Mouse (Mus musculus) midbrain, embryonic 16.5 days (tissue): ENCODE measurements around the gene Wnk4. TPM values are rescaled to one million over a fixed set of nuclear protein-coding genes. Genes with fewer than 3 reads are reported as not detected.
A peak's percentile ranks its signal among the peaks of the same experiment; 100 is the strongest.

Source experiments
- ATAC-seq: fragments of 200-750 bp; cut with Nextera tagmentation; 2 replicates; pipeline ENCODE4 v1.8.0; 2017; ENCODE audit warnings: moderate TSS enrichment
- H3K27ac ChIP-seq: fragments of 300-500 bp; sonication (generic); 2 replicates; pipeline ENCODE4 v1.5.1; 2014; ENCODE audit warnings: mild to moderate bottlenecking, low read length, mixed read lengths
- H3K27me3 ChIP-seq: fragments of 300-500 bp; sonication (generic); 2 replicates; pipeline ENCODE4 v1.6.1; 2014; ENCODE audit warnings: low read depth, low read length, mixed read lengths; ENCODE audit not compliant: control insufficient read depth, insufficient read depth
- H3K36me3 ChIP-seq: fragments of 300-500 bp; sonication (generic); 2 replicates; pipeline ENCODE4 v1.6.1; 2014; ENCODE audit warnings: mild to moderate bottlenecking, low read length, moderate library complexity, mixed read lengths; ENCODE audit not compliant: control insufficient read depth, insufficient read depth
- H3K4me1 ChIP-seq: fragments of 300-500 bp; sonication (generic); 2 replicates; pipeline ENCODE4 v1.6.1; 2014; ENCODE audit warnings: mild to moderate bottlenecking, low read length, mixed read lengths; ENCODE audit not compliant: control insufficient read depth, insufficient read depth
- H3K4me2 ChIP-seq: fragments of 300-500 bp; sonication (generic); 2 replicates; pipeline ENCODE4 v1.6.1; 2014; ENCODE audit warnings: mild to moderate bottlenecking, low read length, mixed read lengths
- H3K4me3 ChIP-seq: fragments of 300-500 bp; sonication (generic); 2 replicates; pipeline ENCODE4 v1.5.1; 2014; ENCODE audit warnings: low read depth, mild to moderate bottlenecking, low read length, moderate library complexity, mixed read lengths
- H3K9ac ChIP-seq: fragments of 300-500 bp; sonication (generic); 2 replicates; pipeline ENCODE4 v1.6.1; 2014; ENCODE audit warnings: low read depth, low read length, mixed read lengths
- H3K9me3 ChIP-seq: fragments of 300-500 bp; sonication (generic); replicated peaks from 2 replicates; pipeline ENCODE4 v1.6.1; 2014; ENCODE audit warnings: mild to moderate bottlenecking, low read length, mixed read lengths; ENCODE audit not compliant: control insufficient read depth, poor library complexity, severe bottlenecking
- whole genome bisulfite sequencing: fragments of 180-500 bp; shearing (Covaris S2); extraction: QIAGEN DNeasy Blood & Tissue Kit; methylation state at CpG from one replicate; pipeline ENCODE4 v1.1.7; 2014; 5-methylcytosine and 5-hydroxymethylcytosine counted together
- polyA plus RNA-seq: library from polyadenylated mRNA; unstranded; fragments of >200 nt; fragmentation: Nextera tagmentation; extraction: Ambion mirVana; gene quantifications from 2 replicates; pipeline ENCODE4 v1.2.1, GENCODE M21; 2015

Wnk4 gene
- polyA plus RNA-seq, 1 experiment from 2014 or later = 7.4 TPM

- no peaks in the 10 kb centered on the region for H3K9me3 ChIP-seq
- 79% methylated on average over 12 of the region's 12 CpGs for WGBS
- peak overlapping the region; percentile 72 for H3K4me2 ChIP-seq
- peaks cover 20% of the 10 kb centered on the region for H3K4me1 ChIP-seq
- peak overlapping the region; percentile 74 for H3K4me3 ChIP-seq
- peak overlapping the region; percentile 81 for H3K9ac ChIP-seq
- no peaks in the 10 kb centered on the region for H3K27me3 ChIP-seq
- no peak for ATAC-seq
- no peaks in the 10 kb centered on the region for H3K36me3 ChIP-seq
- no peak overlapping the region for H3K27ac ChIP-seq
These were observed 17.2 kb downstream of the Wnk4 start for GRCm38 (mm10) chr11:101277381-101278222.

- H3K4me2 ChIP-seq = peak within 1 kb of the TSS; percentile 72
- ATAC-seq = peak; percentile 98
- peak within 1 kb of the TSS; percentile 81 for H3K9ac ChIP-seq
- H3K27me3 ChIP-seq = no peaks in the 10 kb centered on the region
- H3K27ac ChIP-seq = peak within 1 kb of the TSS; percentile 74
- H3K4me1 ChIP-seq = peaks cover 20% of the 10 kb centered on the region
- WGBS = 10% methylated on average over 45 of the region's 45 CpGs
- no peaks in the 10 kb centered on the region for H3K9me3 ChIP-seq
- peak within 1 kb of the TSS; percentile 74 for H3K4me3 ChIP-seq
- H3K36me3 ChIP-seq = no peaks in the 10 kb centered on the region
These were observed 18.1 kb downstream of the Wnk4 start, which contains the start of the genes Cntd1 and Coa3 for GRCm38 (mm10) chr11:101278223-101279192. Gene Cntd1 (plus strand): TSS chr11:101279012. Gene Coa3 (minus strand): TSS chr11:101279114.

GRCm38 (mm10) chr11:101279193-101279569 lies 18.8 kb downstream of the Wnk4 start:
- peak; percentile 27 for ATAC-seq
- H3K36me3 ChIP-seq = no peaks in the 10 kb centered on the region
- peak overlapping the region; percentile 74 for H3K4me3 ChIP-seq
- no peaks in the 10 kb centered on the region for H3K9me3 ChIP-seq
- no peaks in the 10 kb centered on the region for H3K27me3 ChIP-seq
- WGBS = 55% methylated on average over 14 of the region's 14 CpGs
- H3K27ac ChIP-seq = no peak overlapping the region
- peak overlapping the region; percentile 72 for H3K4me2 ChIP-seq
- no peak overlapping the region for H3K9ac ChIP-seq
- peaks cover 20% of the 10 kb centered on the region for H3K4me1 ChIP-seq

GRCm38 (mm10) chr11:101280837-101281236 lies 20.5 kb downstream of the Wnk4 start:
- H3K4me1 ChIP-seq = peaks cover 20% of the 10 kb centered on the region
- H3K4me2 ChIP-seq = no peak overlapping the region
- WGBS = 42% methylated on average over 7 of the region's 7 CpGs
- H3K36me3 ChIP-seq = no peaks in the 10 kb centered on the region
- no peak for ATAC-seq
- H3K27me3 ChIP-seq = no peaks in the 10 kb centered on the region
- H3K4me3 ChIP-seq = no peak overlapping the region
- H3K9me3 ChIP-seq = no peaks in the 10 kb centered on the region
- no peak overlapping the region for H3K9ac ChIP-seq
- H3K27ac ChIP-seq = no peak overlapping the region

GRCm38 (mm10) chr11:101282896-101283295 lies 22.5 kb downstream of the Wnk4 start:
- WGBS = 28% methylated on average over 5 of the region's 5 CpGs
- H3K9ac ChIP-seq = no peak overlapping the region
- no peak overlapping the region for H3K4me3 ChIP-seq
- H3K27ac ChIP-seq = no peak overlapping the region
- no peaks in the 10 kb centered on the region for H3K27me3 ChIP-seq
- no peaks in the 10 kb centered on the region for H3K36me3 ChIP-seq
- H3K9me3 ChIP-seq = no peaks in the 10 kb centered on the region
- H3K4me1 ChIP-seq = peaks cover 7% of the 10 kb centered on the region
- no peak for ATAC-seq
- no peak overlapping the region for H3K4me2 ChIP-seq

GRCm38 (mm10) chr11:101283805-101284204 lies 23.4 kb downstream of the Wnk4 start:
- Histone ChIP-seq H3K27me3 (no peaks in the 10 kb centered on the region), H3K4me2 (no peak overlapping the region), H3K4me3 (no peak overlapping the region), H3K9ac (no peak overlapping the region), H3K36me3 (no peaks in the 10 kb centered on the region), H3K27ac (no peak overlapping the region), H3K9me3 (no peaks in the 10 kb centered on the region), H3K4me1 (peaks cover 3% of the 10 kb centered on the region; the same call in 1 of the 2 replicates)
- 73% methylated on average over 4 of the region's 4 CpGs for WGBS
- no peak for ATAC-seq

GRCm38 (mm10) chr11:101287306-101287705 lies 26.9 kb downstream of the Wnk4 start:
- Histone ChIP-seq H3K4me2 (no peak overlapping the region), H3K27ac (no peak overlapping the region), H3K4me1 (no peaks in the 10 kb centered on the region), H3K27me3 (no peaks in the 10 kb centered on the region), H3K36me3 (peaks cover 8% of the 10 kb centered on the region), H3K9me3 (no peaks in the 10 kb centered on the region), H3K4me3 (no peak overlapping the region), H3K9ac (no peak overlapping the region)
- WGBS = 88% methylated on average over 9 of the region's 9 CpGs
- ATAC-seq = no peak

- Histone ChIP-seq H3K36me3 (peaks cover 20% of the 10 kb centered on the region), H3K4me3 (no peak overlapping the region), H3K4me1 (no peaks in the 10 kb centered on the region), H3K9me3 (no peaks in the 10 kb centered on the region), H3K4me2 (no peak overlapping the region), H3K27ac (no peak overlapping the region), H3K9ac (no peak overlapping the region), H3K27me3 (no peaks in the 10 kb centered on the region)
- no peak for ATAC-seq
- 96% methylated on average over 8 of the region's 8 CpGs for WGBS
These were observed 30.9 kb downstream of the Wnk4 start for GRCm38 (mm10) chr11:101291231-101291630.
